Mouse (Mus musculus): ENCODE measurements around the gene Pgm3. TPM values are rescaled to one million over a fixed set of nuclear protein-coding genes. Genes with fewer than 3 reads are reported as not detected.

Pgm3 gene
- polyA plus RNA-seq, 1 experiment from 2014 or later, result 37.3 TPM

- Histone ChIP-seq H3K4me1 (ENCODE audit: control insufficient read depth, insufficient read depth, low read length) (no peaks in the 10 kb centered on the region), H3K4me2 (replicated peaks; ENCODE audit: low read depth, low read length) (no peak overlapping the region), H3K9me3 (ENCODE audit: control insufficient read depth, low read length) (no peaks in the 10 kb centered on the region), H3K27ac (ENCODE audit: low read depth, low read length) (no peak overlapping the region), H3K4me3 (ENCODE audit: low read length) (no peak overlapping the region), H3K36me3 (ENCODE audit: control insufficient read depth, insufficient read depth, low read length) (peaks cover 28% of the 10 kb centered on the region; the same call in 1 of the 2 replicates), H3K27me3 (ENCODE audit: control insufficient read depth, insufficient read depth, low read length) (no peaks in the 10 kb centered on the region), H3K9ac (ENCODE audit: low read depth, low read length) (no peak overlapping the region)
- WGBS, result 91% methylated on average over 1 of the region's 1 CpGs
- ATAC-seq (ENCODE audit: low FRiP score, low TSS enrichment), result no peak
Measured at GRCm38 (mm10) chr9:86544559-86544958, 27.1 kb downstream of the Pgm3 start.

- H3K27me3 ChIP-seq (ENCODE audit: control insufficient read depth, insufficient read depth, low read length), result no peaks in the 10 kb centered on the region
- ATAC-seq (ENCODE audit: low FRiP score, low TSS enrichment), result no peak
- H3K36me3 ChIP-seq (ENCODE audit: control insufficient read depth, insufficient read depth, low read length), result peaks cover 20% of the 10 kb centered on the region; the same call in 1 of the 2 replicates
- no peak overlapping the region for H3K27ac ChIP-seq (ENCODE audit: low read depth, low read length)
- H3K9me3 ChIP-seq (ENCODE audit: control insufficient read depth, low read length), result no peaks in the 10 kb centered on the region
- no peak overlapping the region for H3K9ac ChIP-seq (ENCODE audit: low read depth, low read length)
- H3K4me2 ChIP-seq (replicated peaks; ENCODE audit: low read depth, low read length), result no peak overlapping the region
- WGBS, result 96% methylated on average over 3 of the region's 3 CpGs
- H3K4me1 ChIP-seq (ENCODE audit: control insufficient read depth, insufficient read depth, low read length), result no peaks in the 10 kb centered on the region
- H3K4me3 ChIP-seq (ENCODE audit: low read length), result no peak overlapping the region
Measured at GRCm38 (mm10) chr9:86543451-86543850, 28.2 kb downstream of the Pgm3 start.

GRCm38 (mm10) chr9:86534071-86534470 lies 37.6 kb downstream of the Pgm3 start:
- no peak for ATAC-seq (ENCODE audit: low FRiP score, low TSS enrichment)
- H3K27me3 ChIP-seq (ENCODE audit: control insufficient read depth, insufficient read depth, low read length), result no peaks in the 10 kb centered on the region
- H3K9ac ChIP-seq (ENCODE audit: low read depth, low read length), result no peak overlapping the region
- H3K36me3 ChIP-seq (ENCODE audit: control insufficient read depth, insufficient read depth, low read length), result peaks cover 23% of the 10 kb centered on the region
- H3K4me2 ChIP-seq (replicated peaks; ENCODE audit: low read depth, low read length), result no peak overlapping the region
- no peaks in the 10 kb centered on the region for H3K9me3 ChIP-seq (ENCODE audit: control insufficient read depth, low read length)
- H3K4me1 ChIP-seq (ENCODE audit: control insufficient read depth, insufficient read depth, low read length), result no peaks in the 10 kb centered on the region
- WGBS, result 87% methylated on average over 5 of the region's 5 CpGs
- no peak overlapping the region for H3K4me3 ChIP-seq (ENCODE audit: low read length)
- H3K27ac ChIP-seq (ENCODE audit: low read depth, low read length), result no peak overlapping the region

GRCm38 (mm10) chr9:86525600-86525999 lies 46.0 kb downstream of the Pgm3 start:
- Histone ChIP-seq H3K4me3 (ENCODE audit: low read length) (no peak overlapping the region), H3K9ac (ENCODE audit: low read depth, low read length) (no peak overlapping the region), H3K4me2 (replicated peaks; ENCODE audit: low read depth, low read length) (no peak overlapping the region), H3K27me3 (ENCODE audit: control insufficient read depth, insufficient read depth, low read length) (no peaks in the 10 kb centered on the region), H3K9me3 (ENCODE audit: control insufficient read depth, low read length) (no peaks in the 10 kb centered on the region), H3K4me1 (ENCODE audit: control insufficient read depth, insufficient read depth, low read length) (no peaks in the 10 kb centered on the region), H3K27ac (ENCODE audit: low read depth, low read length) (no peak overlapping the region), H3K36me3 (ENCODE audit: control insufficient read depth, insufficient read depth, low read length) (peaks cover 18% of the 10 kb centered on the region)
- WGBS, result 61% methylated on average over 2 of the region's 2 CpGs
- no peak for ATAC-seq (ENCODE audit: low FRiP score, low TSS enrichment)

DNA sequence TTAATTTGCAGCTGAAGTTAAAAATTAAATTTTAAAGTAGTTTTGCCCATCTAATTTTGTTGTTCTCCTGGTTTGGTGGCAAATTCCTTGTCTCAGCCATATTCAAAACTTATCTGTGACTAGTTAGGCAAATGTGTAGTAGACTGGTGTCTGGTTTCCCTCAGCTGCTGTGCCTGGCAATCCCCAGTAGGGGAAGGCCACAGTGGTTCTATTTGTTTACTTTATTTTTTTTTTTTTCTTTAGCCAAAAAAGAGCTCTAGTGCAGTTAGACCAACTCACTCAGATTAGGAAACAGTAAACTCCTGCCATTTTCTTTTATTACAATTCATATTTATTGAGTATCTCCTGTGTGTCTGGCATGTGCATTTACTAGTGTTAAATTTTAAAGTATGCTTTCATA lies 49.3 kb downstream of the Pgm3 start:
- no peaks in the 10 kb centered on the region for H3K27me3 ChIP-seq (ENCODE audit: control insufficient read depth, insufficient read depth, low read length)
- no peak overlapping the region for H3K4me3 ChIP-seq (ENCODE audit: low read length)
- H3K36me3 ChIP-seq (ENCODE audit: control insufficient read depth, insufficient read depth, low read length), result peaks cover 21% of the 10 kb centered on the region
- H3K27ac ChIP-seq (ENCODE audit: low read depth, low read length), result no peak overlapping the region
- no peak overlapping the region for H3K9ac ChIP-seq (ENCODE audit: low read depth, low read length)
- no peaks in the 10 kb centered on the region for H3K4me1 ChIP-seq (ENCODE audit: control insufficient read depth, insufficient read depth, low read length)
- no peak for ATAC-seq (ENCODE audit: low FRiP score, low TSS enrichment)
- no peaks in the 10 kb centered on the region for H3K9me3 ChIP-seq (ENCODE audit: control insufficient read depth, low read length)
- H3K4me2 ChIP-seq (replicated peaks; ENCODE audit: low read depth, low read length), result no peak overlapping the region

GRCm38 (mm10) chr9:86514798-86515197 lies 56.8 kb downstream of the Pgm3 start:
- Histone ChIP-seq H3K4me2 (replicated peaks; ENCODE audit: low read depth, low read length) (no peak overlapping the region), H3K4me3 (ENCODE audit: low read length) (no peak overlapping the region), H3K27ac (ENCODE audit: low read depth, low read length) (no peak overlapping the region), H3K9me3 (ENCODE audit: control insufficient read depth, low read length) (no peaks in the 10 kb centered on the region), H3K9ac (ENCODE audit: low read depth, low read length) (no peak overlapping the region), H3K36me3 (ENCODE audit: control insufficient read depth, insufficient read depth, low read length) (peaks cover 37% of the 10 kb centered on the region), H3K4me1 (ENCODE audit: control insufficient read depth, insufficient read depth, low read length) (no peaks in the 10 kb centered on the region), H3K27me3 (ENCODE audit: control insufficient read depth, insufficient read depth, low read length) (no peaks in the 10 kb centered on the region)
- ATAC-seq (ENCODE audit: low FRiP score, low TSS enrichment), result no peak
- 95% methylated on average over 4 of the region's 4 CpGs for WGBS

- Histone ChIP-seq H3K4me1 (ENCODE audit: control insufficient read depth, insufficient read depth, low read length) (no peaks in the 10 kb centered on the region), H3K36me3 (ENCODE audit: control insufficient read depth, insufficient read depth, low read length) (peaks cover 37% of the 10 kb centered on the region), H3K27ac (ENCODE audit: low read depth, low read length) (no peak overlapping the region), H3K4me3 (ENCODE audit: low read length) (no peak overlapping the region), H3K9ac (ENCODE audit: low read depth, low read length) (no peak overlapping the region), H3K9me3 (ENCODE audit: control insufficient read depth, low read length) (no peaks in the 10 kb centered on the region), H3K27me3 (ENCODE audit: control insufficient read depth, insufficient read depth, low read length) (no peaks in the 10 kb centered on the region), H3K4me2 (replicated peaks; ENCODE audit: low read depth, low read length) (no peak overlapping the region)
- 91% methylated on average over 3 of the region's 3 CpGs for WGBS
- no peak for ATAC-seq (ENCODE audit: low FRiP score, low TSS enrichment)
Measured at GRCm38 (mm10) chr9:86514390-86514789, 57.3 kb downstream of the Pgm3 start.

DNA sequence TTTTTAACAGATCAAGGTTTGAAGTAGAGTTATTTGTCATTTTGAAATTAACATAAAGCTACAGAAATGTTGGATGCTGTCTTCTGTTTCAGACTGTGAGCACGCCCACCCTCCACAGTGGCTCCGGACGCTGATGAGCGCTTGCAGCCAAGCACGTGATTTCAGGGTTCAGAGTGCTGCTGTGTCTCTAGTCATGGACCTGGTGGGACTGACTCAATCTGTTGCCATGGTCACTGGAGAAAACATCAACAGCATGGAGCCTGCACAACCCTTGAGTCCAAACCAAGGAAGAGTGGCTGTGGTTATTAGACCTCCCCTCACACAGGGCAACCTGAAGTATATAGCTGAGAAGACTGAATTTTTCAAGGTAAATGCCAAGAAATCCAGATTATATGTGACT lies 57.9 kb downstream of the Pgm3 start:
- no peak for ATAC-seq (ENCODE audit: low FRiP score, low TSS enrichment)
- no peak overlapping the region for H3K4me3 ChIP-seq (ENCODE audit: low read length)
- no peak overlapping the region for H3K27ac ChIP-seq (ENCODE audit: low read depth, low read length)
- 81% methylated on average over 5 of the region's 5 CpGs for WGBS
- H3K27me3 ChIP-seq (ENCODE audit: control insufficient read depth, insufficient read depth, low read length), result no peaks in the 10 kb centered on the region
- no peaks in the 10 kb centered on the region for H3K4me1 ChIP-seq (ENCODE audit: control insufficient read depth, insufficient read depth, low read length)
- no peak overlapping the region for H3K9ac ChIP-seq (ENCODE audit: low read depth, low read length)
- no peaks in the 10 kb centered on the region for H3K9me3 ChIP-seq (ENCODE audit: control insufficient read depth, low read length)
- H3K4me2 ChIP-seq (replicated peaks; ENCODE audit: low read depth, low read length), result no peak overlapping the region
- peaks cover 37% of the 10 kb centered on the region for H3K36me3 ChIP-seq (ENCODE audit: control insufficient read depth, insufficient read depth, low read length)

DNA sequence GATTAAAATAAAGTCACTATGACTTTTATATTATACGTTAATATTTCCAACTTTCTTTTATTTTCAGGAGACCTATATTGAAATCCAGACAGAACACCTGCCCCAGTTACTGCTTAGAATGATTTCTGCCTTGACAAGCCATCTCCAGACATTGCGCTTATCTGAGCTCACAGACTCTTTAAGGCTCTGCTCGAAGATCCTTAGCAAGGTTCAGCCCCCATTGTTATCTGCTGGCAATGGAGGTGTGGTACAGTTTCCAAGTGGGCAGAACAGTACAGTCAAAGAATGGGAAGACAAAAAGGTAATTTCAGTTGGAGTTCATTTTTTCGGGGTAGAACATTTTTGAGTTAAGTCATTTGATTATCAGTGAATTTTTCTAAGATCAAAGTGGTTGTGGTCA lies 64.2 kb downstream of the Pgm3 start:
- Histone ChIP-seq H3K4me3 (ENCODE audit: low read length) (no peak overlapping the region), H3K27me3 (ENCODE audit: control insufficient read depth, insufficient read depth, low read length) (no peaks in the 10 kb centered on the region), H3K9me3 (ENCODE audit: control insufficient read depth, low read length) (no peaks in the 10 kb centered on the region), H3K9ac (ENCODE audit: low read depth, low read length) (no peak overlapping the region), H3K4me2 (replicated peaks; ENCODE audit: low read depth, low read length) (no peak overlapping the region), H3K36me3 (ENCODE audit: control insufficient read depth, insufficient read depth, low read length) (peaks cover 5% of the 10 kb centered on the region), H3K4me1 (ENCODE audit: control insufficient read depth, insufficient read depth, low read length) (no peaks in the 10 kb centered on the region), H3K27ac (ENCODE audit: low read depth, low read length) (no peak overlapping the region)
- 94% methylated on average over 4 of the region's 4 CpGs for WGBS
- ATAC-seq (ENCODE audit: low FRiP score, low TSS enrichment), result no peak
